Mouse (Mus musculus): Measurements from ENCODE around the gene Tacc2.

DNA sequence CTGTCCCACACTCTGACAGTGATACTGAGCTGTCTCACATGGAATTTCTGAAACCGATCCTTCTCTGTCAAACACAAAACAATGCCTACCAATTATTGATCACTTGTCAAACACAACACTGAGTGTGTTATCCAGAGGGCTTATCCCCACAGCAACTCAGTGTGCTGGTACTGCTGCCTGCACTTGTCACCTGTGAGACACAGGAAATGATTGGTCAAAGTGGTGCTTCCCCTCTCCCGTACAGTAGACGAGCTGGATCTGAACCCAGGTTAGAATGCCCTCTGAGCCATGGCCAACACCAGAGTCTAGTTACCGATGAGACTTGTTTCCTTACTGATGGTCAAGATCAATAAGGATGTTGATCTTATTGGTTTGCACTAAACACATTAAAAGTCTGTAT lies 224.6 kb downstream of the Tacc2 start:
- TF ChIP-seq POLR2A (IDR thresholded peaks at IDR 0.05; ENCODE audit: extremely low read depth, insufficient read depth, low read length) (no peak), CTCF (IDR thresholded peaks at IDR 0.05; ENCODE audit: low read depth, low read length) (no peak)

Measured in liver, adult 2 months (tissue).